Mouse (Mus musculus): ENCODE data around the gene Lat.

The Lat gene

DNA sequence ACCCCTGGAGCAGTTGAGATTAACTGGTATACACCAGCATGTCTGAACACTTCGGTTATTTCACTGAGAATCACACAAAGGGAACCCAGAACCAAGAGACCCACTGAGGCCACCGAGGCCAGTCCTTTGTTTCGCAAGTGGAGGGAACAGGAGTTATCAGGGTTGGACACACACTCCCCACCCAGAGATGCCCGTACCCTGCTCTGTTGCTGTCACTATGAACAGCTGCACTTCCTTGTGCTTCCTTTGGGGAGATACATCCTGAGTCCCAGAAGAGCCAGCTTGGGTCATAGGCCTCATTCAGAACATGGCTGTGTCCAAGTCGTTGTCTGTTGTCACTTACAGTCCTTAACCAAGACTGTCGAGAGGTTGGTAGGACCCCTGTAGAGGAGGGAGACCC, 6.3 kb downstream of the Lat start:
- DNase-seq: no peak

DNA sequence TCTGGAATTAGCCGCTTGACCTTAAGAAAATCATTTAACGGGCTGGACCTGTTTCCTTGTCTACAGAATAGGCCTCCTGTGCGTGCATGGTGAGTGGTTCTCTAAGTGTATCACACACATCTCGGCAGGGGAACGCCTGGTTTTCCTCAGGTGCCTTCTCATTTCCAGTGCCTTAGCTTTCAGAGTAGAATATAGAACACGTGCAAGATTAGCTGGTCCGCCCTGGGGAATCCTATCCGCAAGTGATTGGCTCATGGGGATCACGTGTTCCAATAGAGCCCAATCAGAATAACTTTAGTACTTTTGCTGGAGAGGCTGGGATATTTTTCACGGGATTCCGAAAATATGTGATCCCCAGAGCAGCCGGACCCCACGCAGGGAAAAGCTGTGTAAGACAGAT, 10.3 kb downstream of the Lat start:
- DNase-seq: no peak

DNA sequence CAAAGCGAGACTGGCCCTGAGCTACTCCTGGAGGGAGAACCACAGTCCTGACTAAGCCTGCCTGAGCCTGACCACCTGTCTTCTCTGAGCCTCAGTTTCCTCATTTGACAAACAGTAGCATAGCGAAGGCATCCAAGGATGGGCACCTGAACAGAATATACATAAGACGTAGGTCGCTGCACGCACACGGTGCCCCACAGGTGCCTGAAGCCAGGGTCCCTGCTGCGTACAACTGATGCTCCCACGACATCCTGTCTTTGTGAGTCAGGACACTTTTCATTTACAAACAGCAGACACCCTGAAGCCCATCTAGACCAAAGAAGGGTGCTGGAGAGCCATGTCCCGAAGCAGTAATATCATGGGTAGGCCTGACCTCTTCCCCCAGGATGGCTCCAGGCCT, 11.0 kb downstream of the Lat start:
- no peak for DNase-seq

DNA sequence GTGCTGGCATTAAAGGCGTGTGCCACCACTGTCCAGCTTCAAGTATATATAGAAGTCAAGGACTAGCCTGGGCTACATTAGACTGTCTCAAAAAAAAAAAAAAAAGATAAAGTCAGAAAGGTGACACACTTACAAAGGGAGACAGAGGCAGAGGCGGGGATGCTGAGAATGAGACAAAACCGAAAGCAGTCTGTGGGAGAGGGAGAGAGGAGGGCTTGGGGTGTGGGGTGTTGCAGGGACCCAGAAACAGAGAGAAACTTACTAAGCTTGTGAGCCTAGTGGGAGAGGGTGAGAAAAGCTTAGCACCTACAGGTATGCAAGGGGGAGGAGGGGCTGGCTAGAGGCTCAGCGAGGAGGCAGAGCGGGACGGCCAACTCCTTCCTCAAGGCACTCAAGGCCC, 11.5 kb downstream of the Lat start:
- DNase-seq: no peak

DNA sequence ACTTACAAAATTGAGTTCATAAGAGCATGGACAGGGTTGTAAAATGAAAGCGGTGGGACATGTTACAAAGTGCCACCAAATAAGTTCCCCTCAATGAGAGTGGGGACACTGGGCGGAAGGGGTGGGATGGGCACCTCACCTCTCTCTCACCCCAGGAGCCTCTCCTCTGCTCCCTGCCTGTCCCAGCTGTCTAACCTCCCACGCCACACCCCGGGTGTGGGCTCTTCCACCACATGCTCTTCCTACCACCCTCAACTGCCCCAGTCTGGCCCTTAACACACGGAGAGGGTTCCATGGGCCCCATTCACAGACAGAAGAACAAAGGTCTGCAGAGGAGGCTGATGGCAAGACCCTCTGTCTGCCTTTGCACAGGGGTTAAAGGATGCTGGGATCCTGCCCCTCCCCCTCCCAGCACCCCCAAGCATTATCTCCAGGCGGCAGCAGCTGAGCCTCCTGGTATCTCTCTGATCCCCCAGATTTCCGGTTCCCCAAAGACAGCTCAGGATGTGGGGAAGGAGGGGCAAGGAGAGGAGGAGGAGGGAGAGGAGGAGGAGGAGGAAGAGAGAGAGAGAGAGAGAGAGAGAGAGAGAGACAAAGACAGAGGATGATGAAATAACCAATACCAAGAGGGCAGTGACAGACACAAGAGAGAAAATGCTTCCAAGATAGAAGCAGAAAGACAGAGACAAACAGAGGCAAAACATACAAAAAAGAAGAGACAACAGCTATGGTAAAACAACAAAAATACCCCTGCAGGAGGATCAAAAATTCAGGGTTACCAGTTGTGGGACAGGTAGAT, 12.4 kb downstream of the Lat start:
- DNase-seq: no peak

DNA sequence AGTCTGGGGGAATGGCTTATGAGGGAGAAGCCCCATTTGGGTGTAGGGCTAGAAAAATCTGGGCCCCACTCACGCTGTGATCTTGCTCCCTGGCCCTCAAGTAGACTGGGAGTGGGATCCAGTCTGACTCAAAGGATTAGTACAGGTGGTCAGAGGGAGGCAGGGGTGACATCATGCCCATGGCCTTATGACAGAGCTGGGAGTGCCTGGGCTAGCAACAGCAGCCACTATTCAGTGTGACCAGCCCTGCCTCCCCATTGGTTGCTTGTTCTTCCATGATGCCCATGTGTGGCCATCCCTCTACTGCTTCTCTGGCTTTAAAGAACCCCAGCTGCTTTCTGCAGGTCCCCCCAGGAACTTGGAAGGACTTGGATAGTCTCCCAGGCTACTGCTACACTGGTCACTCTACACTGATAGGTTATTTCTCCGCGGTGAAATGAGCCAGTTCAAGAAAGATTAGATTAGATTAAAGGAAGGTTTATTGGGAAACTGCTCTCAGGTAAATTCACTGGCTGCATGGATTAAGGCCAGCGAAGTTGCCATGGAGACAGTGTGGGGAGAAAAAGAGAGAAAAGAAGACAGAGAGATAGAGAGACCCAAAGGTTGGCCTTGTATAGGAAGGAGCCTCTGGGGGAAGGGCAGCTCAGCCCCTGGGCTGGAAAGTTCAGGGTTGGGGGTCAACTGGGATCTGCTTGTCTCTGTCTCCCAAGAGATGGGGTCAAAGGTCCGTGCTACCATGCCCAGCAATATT, 13.3 kb downstream of the Lat start:
- no peak for DNase-seq

DNA sequence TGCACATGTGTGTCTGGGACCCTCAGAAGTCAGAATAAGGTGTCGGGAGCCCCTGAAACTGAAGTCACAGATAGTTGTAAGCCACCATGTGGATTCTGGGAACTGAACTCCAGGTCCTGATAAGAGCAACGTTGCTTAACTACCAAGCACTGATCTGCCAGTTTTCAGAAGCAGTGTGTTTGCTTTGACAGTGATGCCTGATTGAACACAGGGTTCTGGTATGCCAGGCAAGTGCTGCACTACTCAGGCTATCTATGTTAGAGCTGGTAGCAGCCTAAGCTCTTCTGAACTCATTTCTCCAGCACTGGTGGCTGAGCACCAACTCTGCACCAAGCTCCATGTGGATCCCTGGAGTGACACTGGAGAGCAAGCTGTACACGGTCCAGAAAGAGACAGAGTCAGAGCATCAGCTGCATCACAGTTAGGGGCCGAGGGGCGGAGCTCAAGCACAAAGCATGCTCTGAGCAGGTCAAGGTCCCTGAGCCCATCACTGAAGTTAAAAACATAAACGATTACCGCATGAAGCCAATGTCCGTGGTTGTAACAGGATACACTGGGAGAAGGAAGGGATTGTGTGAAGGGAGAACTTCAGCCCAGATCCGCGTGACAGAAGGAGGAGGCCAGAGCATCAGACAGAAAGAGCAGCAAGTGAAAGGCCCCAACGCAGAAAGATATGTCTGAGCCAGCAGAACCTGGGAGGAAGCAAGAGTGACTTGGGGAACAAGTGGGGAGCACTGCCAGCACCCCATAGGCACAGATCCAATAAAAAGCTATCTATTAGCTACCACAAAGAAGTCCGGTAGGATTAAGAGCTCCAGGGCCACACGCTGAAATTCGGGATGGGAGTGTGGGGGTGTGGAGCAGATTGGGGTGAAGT, 14.4 kb downstream of the Lat start:
- no peak for DNase-seq

DNA sequence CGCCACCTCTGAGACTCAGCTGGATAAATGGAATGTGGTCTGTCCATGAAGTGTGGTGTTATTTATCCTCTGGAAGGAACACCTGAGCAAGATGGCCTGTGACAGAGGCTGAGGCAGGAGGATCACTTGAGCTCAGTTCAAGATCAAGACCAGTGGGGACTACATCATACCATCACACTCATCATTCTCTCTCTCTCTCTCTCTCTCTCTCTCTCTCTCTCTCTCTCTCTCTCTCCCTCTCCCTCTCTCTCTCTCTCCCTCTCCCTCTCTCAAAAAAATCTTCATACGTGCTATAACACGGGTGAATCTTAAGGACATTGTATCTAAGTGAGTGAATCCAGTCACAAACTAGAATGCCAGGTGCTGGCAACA, 15.4 kb downstream of the Lat start:
- DNase-seq: no peak

DNA sequence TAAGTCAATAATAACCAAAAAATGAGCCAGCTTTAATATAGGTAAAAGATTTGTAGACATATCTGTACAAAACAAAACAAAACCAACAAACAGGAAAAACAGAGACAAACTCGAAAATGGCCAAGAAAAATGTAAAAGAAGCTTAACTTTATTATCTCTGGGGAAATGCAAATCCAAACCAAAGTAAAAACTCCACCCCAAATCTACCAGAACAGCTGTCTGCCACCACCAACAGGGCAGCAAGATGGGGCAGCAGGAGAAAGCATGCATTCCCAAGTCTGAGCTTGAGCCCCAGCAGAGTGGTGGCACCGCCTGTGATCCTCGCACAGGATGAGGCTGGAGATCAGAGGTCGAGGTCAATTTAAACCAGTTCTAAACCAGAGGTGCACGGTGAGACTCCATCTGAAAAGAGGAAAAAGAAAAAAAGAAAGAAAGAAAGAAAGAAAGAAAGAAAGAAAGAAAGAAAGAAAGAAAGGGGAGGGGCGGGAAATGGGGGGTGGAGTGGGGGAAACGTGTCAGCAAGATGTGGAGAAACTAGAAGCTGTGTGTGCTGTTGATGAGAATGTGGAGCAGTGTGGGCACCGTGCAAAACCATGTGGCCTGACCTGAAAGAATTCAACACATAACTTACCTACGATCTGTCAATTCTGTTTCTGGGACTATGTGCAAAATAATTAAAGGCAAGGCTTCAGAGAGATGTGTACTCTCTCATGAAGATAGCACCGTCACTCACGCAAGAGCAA, 15.9 kb downstream of the Lat start:
- no peak for DNase-seq

DNA sequence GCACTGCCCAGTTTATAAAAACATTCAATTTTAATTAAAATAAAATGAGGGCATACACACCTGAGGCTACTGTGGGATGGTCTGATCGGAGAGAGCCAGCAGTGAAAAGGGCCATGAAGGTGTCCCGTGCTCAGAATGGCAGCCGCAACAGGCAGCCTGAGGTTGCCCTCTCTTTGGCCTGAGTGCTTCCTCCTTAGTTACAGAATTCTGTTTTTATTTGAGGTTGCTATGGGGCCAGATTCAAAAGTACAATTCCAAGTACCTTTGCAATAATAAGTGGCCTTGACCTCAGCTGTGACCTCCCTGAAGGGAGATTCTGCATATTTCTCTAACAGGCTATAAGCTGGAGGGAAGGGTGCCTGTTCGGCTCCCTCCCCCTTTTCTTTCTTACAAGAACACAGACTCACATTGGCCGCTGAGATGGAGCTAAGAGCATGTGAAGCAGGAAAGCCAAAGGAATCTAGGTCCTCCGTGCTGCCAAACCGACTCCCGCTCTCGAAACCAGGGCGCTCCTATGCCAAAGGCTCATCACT, 17.9 kb downstream of the Lat start:
- no peak for DNase-seq

DNA sequence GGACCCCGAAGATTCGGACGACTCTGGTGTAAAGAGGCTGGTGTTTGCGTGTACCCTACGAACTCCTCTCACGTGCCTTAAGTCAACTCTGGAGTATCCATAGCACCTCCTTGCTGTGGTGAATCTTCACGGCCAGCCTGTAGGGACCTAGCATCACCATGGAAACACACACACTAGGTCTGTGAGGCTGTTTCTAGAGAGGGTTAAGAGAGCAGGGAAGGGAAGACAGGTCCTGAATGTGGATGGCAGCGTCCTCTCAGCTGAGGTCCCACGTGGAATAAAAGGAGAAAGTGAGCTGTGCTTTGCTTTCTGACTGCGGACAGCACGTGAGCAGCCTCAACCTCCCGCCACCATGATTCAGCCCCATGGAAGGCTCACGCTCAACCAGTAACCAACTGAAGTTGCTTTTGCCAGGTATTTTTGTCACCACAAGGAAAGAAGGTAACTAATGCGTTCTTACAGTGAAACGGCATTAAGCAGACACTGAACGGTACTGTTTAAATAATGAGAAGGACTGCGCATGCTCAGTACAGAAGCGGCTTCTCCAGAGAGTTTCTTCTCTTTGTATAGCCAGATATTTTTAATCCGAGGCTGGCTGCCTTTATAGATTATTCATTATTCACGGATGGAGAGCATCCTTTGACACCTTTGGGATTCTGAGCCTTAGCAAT, 18.5 kb downstream of the Lat start:
- no peak for DNase-seq

DNA sequence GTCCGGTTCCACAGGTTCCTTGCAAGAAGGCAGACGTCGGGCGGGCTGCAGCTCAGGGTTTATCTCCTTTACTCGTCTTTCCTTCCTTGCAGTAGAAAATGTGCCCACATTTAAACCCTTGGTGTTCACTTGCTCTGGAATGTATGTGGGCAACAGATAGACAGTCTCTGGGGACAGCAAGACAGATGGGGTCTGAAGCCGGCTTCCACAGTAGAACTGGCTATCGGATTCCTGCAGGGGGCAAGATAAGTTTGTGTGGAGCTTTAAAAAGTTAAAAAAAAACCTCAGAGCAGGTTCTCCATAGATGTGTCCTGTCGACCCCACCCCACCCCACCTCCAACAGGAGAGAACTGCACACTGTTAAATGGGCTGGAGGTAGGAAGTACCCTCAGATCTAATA, 21.1 kb downstream of the Lat start:
- no peak for DNase-seq

DNA sequence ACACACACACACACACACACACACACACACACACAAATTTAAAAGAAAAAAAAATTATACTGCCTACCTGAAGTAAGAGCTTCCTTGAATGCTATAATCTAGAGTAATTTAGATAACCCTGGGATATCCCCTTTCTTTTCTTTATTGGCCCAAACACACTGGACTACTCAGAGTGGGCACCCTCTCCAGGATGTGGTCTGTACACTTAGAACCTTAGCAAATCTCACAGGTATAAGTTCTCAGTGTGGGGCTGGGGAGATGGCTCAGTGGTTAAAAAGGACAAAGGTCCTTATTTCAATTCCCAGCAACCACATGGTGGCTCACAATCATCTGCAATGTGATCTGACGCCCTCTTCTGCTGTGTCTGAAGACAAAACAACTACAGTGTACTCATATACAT, 22.3 kb downstream of the Lat start:
- no peak for DNase-seq

DNA sequence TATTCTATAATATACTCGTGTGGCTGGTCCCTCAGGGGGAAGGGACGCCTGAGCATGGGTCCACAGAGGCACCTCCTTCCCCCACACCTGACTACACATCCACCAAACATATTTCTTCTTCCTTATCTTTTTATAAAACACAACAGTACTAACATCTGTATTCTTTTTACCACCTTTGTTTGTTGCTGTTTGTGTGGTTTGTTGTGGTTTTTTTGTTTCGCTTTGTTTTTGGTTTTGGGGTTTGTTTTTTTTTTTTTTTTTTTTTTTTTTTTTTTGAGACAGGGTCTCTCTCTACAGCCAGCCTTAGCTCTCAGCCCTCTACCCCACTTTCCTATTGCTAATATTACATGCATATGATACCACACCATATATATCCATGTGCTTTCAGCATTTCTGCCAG, 23.4 kb downstream of the Lat start:
- no peak for DNase-seq

DNA sequence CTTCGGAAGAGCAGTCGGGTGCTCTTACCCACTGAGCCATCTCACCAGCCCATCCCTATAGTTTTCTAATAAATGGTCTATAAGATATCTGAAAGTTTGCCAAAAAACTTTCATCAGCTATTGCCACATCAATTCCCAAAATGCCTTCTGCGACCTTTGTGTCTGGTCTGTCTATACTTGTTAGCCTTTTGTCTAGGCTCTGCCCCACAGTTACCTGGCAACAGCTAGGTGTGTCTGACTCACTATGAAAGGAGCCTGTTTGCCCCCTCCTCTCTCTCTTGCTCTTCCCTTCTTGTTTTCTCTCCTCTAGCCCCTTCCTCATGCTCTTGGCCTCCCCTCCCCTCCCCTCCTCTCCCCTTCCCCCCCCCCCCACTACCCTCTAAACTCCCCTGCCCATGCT, 23.8 kb downstream of the Lat start:
- DNase-seq: no peak

DNA sequence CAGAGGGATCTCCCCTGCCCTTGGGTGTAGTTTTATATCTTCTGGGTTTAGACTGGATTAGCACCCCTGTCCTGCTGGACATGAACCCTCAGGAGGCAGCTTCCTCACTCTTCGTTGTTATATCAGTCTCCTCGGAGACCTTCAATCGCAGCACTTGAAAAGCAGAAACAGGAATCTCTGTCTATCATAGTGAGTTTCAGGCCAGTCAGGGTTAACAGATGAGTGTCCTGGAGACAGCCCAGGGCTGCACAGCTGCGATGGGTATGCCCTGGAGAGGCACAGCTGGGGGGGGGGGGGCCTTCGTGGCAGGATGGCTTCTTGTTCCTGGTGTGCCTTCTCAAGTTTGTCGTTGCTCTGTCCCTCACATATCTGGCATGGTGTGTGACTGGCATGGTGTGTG, 28.5 kb downstream of the Lat start:
- DNase-seq: no peak

DNA sequence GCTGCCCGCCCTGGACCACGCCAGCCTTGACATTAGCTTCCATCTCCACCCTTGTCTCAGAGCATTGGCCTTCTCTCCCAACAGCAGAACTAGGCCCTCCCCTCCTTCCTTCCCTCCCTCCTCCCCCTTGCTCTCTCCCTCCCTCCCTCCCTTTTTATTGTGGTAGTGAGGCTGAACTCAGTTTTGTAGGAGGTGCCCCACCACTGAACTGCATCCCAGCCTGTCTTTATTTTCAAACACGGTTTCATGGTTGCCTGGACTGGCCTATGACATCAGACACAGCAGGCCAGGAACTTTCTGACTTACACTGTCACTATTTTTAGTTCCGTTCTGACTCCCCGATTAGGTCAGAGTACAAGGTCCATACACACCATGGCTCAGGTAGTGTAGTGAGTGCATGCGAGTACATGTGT, 29.2 kb downstream of the Lat start:
- no peak for DNase-seq

DNA sequence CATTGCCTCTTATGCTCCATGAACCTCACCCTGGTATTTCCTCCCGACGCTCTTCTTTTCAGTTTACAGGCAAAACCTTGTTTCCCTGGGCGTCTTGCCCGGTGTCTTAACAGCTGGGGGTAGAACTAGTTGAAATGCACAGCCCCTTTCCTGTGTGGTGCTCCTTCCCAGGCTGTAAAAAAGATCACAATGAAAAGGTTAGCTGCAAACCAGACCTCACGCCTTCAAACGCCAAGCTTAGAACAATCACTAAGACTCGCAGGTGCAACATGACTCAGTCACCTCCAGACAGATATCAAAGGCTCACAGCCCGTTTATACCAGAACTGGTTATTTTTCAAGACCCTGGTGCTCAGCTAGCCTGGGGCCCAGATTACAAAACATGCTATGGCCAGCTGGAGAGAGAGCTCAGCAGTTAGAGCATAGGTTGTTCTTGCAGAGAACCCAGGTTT, 29.8 kb downstream of the Lat start:
- DNase-seq: no peak

DNA sequence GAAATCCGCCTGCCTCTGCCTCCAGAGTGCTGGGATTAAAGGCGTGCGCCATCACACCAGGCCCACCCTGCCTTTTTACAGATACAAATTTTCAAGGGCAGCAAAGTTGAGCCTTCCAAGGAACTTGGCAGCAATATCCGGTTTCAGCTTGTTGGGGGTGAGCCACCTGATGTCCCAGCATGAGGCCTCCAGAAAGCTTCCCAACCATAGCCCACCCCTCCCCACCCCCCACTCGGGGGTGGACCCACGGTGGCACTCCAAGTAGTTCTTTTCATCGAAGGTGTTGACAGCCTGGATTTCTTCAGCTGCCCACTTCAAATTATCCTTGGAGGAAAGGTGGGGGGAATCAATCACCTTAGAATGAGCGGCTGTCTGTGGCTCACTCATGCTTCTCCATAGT, 30.5 kb downstream of the Lat start:
- no peak for DNase-seq

DNA sequence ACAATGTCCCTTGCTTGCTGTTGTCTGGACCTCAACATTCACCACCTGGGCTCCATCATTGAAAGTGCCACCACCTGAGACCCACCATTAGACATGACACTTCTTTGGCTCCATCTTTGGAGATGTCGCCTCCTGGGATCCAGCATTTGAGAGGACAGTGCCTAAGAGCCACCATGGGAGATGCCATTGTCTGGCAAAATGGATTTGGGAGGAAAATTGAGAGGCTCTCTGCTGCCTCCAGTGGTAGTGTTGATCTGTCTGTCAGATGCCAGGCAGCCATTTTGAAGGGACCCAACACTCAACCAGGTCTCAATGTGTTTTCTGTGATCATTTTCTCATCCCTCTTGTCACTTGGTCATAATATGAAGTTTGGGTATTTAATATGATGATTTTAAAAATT, 33.8 kb downstream of the Lat start:
- DNase-seq: no peak

DNA sequence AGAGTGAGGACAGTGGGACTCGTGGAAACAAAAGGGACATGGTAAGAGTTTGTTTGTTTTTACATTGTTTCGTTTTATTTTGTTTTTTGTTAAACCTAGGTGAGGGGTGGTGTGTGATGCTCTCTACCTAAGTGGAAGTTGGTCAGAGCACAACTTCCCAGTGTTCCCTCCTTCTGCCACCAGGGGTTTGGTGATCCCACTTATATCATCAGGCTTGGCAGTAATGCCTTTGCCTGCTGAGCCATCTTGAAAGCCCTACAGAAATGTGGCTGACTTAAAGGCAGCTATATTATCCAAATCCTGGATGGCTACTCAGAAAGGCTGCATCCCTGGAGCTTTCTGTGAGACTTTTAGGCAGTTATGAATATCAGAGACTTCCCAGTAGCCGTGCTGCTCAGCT, 36.7 kb downstream of the Lat start:
- no peak for DNase-seq

DNA sequence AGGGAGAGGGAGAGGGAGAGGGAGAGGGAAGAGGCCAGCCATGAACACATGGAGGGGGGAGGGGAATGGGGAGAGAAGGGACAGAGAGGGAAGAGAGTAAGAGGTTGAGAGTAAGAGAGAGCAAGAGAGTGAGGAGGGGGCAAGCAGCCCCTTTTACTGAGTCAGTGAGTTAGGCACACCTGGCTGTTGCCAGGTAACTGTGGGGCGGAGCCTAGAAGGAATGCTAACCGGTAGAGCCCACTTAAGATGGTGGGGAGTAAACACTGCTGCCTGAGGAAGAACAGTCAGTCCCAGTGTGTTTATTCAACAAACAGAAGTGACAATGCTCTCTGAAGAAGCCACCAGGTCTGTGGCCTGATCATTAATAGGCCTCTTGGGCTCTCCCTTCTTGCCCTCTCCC, 38.7 kb downstream of the Lat start:
- DNase-seq: no peak

Measured in cerebellum, postnatal 36 days (tissue).